Comparison of ENCODE assay signal across 24 mouse cellular contexts in genomic region chr17:62713455-62713854, GRCm38 (mm10).
DNase-seq lines count a peak whose midpoint lies in the region; ATAC-seq and TF ChIP-seq lines count a peak whose summit lies in the region.
"Had no signal": no experiment of that assay in that cellular context is flagged by ENCODE, and none has a peak within 500 bp of the region (broad histone marks: within the 10 kb centered on the region; RNA-seq: fewer than 3 reads in every experiment).

No protein-coding gene starts in this region.

- ATAC-seq in intestine, embryonic 15.5 days, result peak; percentile 75
- no peak for ATAC-seq in intestine, postnatal 0 days
- ATAC-seq in lung, postnatal 0 days, result peak; percentile 44; the same call in 1 of the 2 replicates
- peak; percentile 88 for ATAC-seq in intestine, embryonic 16.5 days
- ATAC-seq: forebrain, embryonic 14.5 days had no signal

- no peak for TF ChIP-seq CTCF in intestine, postnatal 0 days (IDR thresholded peaks at IDR 0.05; ENCODE audit: low read depth)
- TF ChIP-seq CTCF in lung, postnatal 0 days (IDR thresholded peaks at IDR 0.05), result no peak
- no peak for TF ChIP-seq CTCF in lung, adult 2 months (IDR thresholded peaks at IDR 0.05; ENCODE audit: insufficient read depth, low read length)

- H3K9me3 ChIP-seq in intestine, embryonic 15.5 days, result no peaks in the 10 kb centered on the region
- H3K9me3 ChIP-seq in intestine, postnatal 0 days (ENCODE audit: control insufficient read depth), result no peaks in the 10 kb centered on the region
- no peaks in the 10 kb centered on the region for H3K9me3 ChIP-seq in lung, postnatal 0 days (ENCODE audit: low read length)
- no peaks in the 10 kb centered on the region for H3K9me3 ChIP-seq in intestine, embryonic 16.5 days (ENCODE audit: control insufficient read depth, low read length)
- H3K9me3 ChIP-seq: embryonic facial prominence, embryonic 13.5 days; embryonic facial prominence, embryonic 15.5 days; forebrain, embryonic 10.5 days; forebrain, embryonic 12.5 days had no signal

- peak; percentile 21 for DNase-seq in lung, postnatal 0 days (ENCODE audit: low spot score)
- no peak for DNase-seq in lung, adult 2 months
- DNase-seq in lung, postnatal 36 days, result peak; percentile 35
- no peak for DNase-seq in lung, postnatal 14 days
- DNase-seq in frontal cortex, postnatal 10 days (ENCODE audit: low spot score in 2 of 2), result no peak
- DNase-seq: adrenal gland, adult 2 months; adrenal gland, postnatal 10 days; adrenal gland, postnatal 25 days; cerebellum, adult 11 months; cerebellum, adult 18-20 months; cerebellum, adult 8-10 months; cerebellum, adult 9-11 months; cerebellum, postnatal 14 days; cerebellum, postnatal 36 days; embryo, embryonic 11 days had no signal

- TF ChIP-seq EP300 in lung, postnatal 0 days (IDR thresholded peaks at IDR 0.05), result no peak

- H3K4me1 ChIP-seq in intestine, embryonic 15.5 days (replicated peaks), result no peaks in the 10 kb centered on the region
- no peaks in the 10 kb centered on the region for H3K4me1 ChIP-seq in intestine, postnatal 0 days (replicated peaks; ENCODE audit: control insufficient read depth, insufficient read depth, low read length)
- H3K4me1 ChIP-seq in lung, postnatal 0 days (ENCODE audit: insufficient read depth, low read depth, low read length), result no peaks in the 10 kb centered on the region
- no peaks in the 10 kb centered on the region for H3K4me1 ChIP-seq in lung, adult 2 months (ENCODE audit: control insufficient read depth, insufficient read depth, low read length)
- no peaks in the 10 kb centered on the region for H3K4me1 ChIP-seq in intestine, embryonic 16.5 days (ENCODE audit: control insufficient read depth, insufficient read depth, low read length)
- H3K4me1 ChIP-seq: embryonic facial prominence, embryonic 15.5 days had no signal

- no peak overlapping the region for H3K9ac ChIP-seq in intestine, embryonic 15.5 days
- H3K9ac ChIP-seq in intestine, postnatal 0 days (ENCODE audit: low read depth, low read length), result no peak overlapping the region
- H3K9ac ChIP-seq in lung, postnatal 0 days (replicated peaks; ENCODE audit: low read depth), result no peak overlapping the region
- no peak overlapping the region for H3K9ac ChIP-seq in intestine, embryonic 16.5 days (ENCODE audit: low read depth, low read length)
- H3K9ac ChIP-seq: embryonic facial prominence, embryonic 13.5 days; embryonic facial prominence, embryonic 15.5 days; forebrain, embryonic 12.5 days had no signal

- H3K4me2 ChIP-seq in intestine, embryonic 15.5 days (replicated peaks), result no peak overlapping the region
- no peak overlapping the region for H3K4me2 ChIP-seq in intestine, postnatal 0 days (replicated peaks; ENCODE audit: low read depth)
- H3K4me2 ChIP-seq in lung, postnatal 0 days (replicated peaks; ENCODE audit: low read depth, low read length), result no peak overlapping the region
- no peak overlapping the region for H3K4me2 ChIP-seq in intestine, embryonic 16.5 days (ENCODE audit: low read depth, low read length)
- H3K4me2 ChIP-seq: embryonic facial prominence, embryonic 13.5 days; embryonic facial prominence, embryonic 15.5 days; forebrain, embryonic 12.5 days had no signal

- no peak for TF ChIP-seq POLR2A in lung, adult 2 months (IDR thresholded peaks at IDR 0.05; ENCODE audit: borderline replicate concordance, extremely low read depth, low read depth, low read length)

- no peak overlapping the region for H3K27ac ChIP-seq in intestine, embryonic 15.5 days
- no peak overlapping the region for H3K27ac ChIP-seq in intestine, postnatal 0 days (ENCODE audit: low read depth, low read length)
- no peak overlapping the region for H3K27ac ChIP-seq in lung, postnatal 0 days (ENCODE audit: low read length)
- no peak overlapping the region for H3K27ac ChIP-seq in intestine, embryonic 16.5 days (ENCODE audit: low read length)
- H3K27ac ChIP-seq: embryonic facial prominence, embryonic 13.5 days; embryonic facial prominence, embryonic 15.5 days; forebrain, embryonic 10.5 days; forebrain, embryonic 12.5 days had no signal

- no peak overlapping the region for H3K4me3 ChIP-seq in intestine, embryonic 15.5 days (replicated peaks)
- H3K4me3 ChIP-seq in intestine, postnatal 0 days (ENCODE audit: low read depth, low read length), result no peak overlapping the region
- H3K4me3 ChIP-seq in lung, postnatal 0 days (ENCODE audit: low read depth, low read length), result no peak overlapping the region
- H3K4me3 ChIP-seq in lung, adult 2 months (replicated peaks; ENCODE audit: extremely low read depth, low read depth, low read length), result no peak overlapping the region
- H3K4me3 ChIP-seq in intestine, embryonic 16.5 days (ENCODE audit: low read length), result no peak overlapping the region
- H3K4me3 ChIP-seq: embryonic facial prominence, embryonic 13.5 days; embryonic facial prominence, embryonic 15.5 days; erythroblast, embryonic 14.5 days; forebrain, embryonic 10.5 days; forebrain, embryonic 12.5 days had no signal

- 55% methylated on average over 3 of the region's 3 CpGs for WGBS in intestine, embryonic 15.5 days
- 43% methylated on average over 3 of the region's 3 CpGs for WGBS in intestine, postnatal 0 days
- 52% methylated on average over 3 of the region's 3 CpGs for WGBS in lung, postnatal 0 days
- WGBS in lung, adult 2 months, result 52% methylated on average over 3 of the region's 3 CpGs
- WGBS in intestine, embryonic 16.5 days, result 62% methylated on average over 3 of the region's 3 CpGs

- H3K36me3 ChIP-seq in intestine, embryonic 15.5 days, result no peaks in the 10 kb centered on the region
- H3K36me3 ChIP-seq in intestine, postnatal 0 days (ENCODE audit: control insufficient read depth, insufficient read depth), result no peaks in the 10 kb centered on the region
- H3K36me3 ChIP-seq in lung, postnatal 0 days (ENCODE audit: insufficient read depth, low read length), result no peaks in the 10 kb centered on the region
- no peaks in the 10 kb centered on the region for H3K36me3 ChIP-seq in intestine, embryonic 16.5 days (ENCODE audit: control insufficient read depth, insufficient read depth, low read length)
- H3K36me3 ChIP-seq: embryonic facial prominence, embryonic 13.5 days; embryonic facial prominence, embryonic 15.5 days; forebrain, embryonic 10.5 days; forebrain, embryonic 12.5 days had no signal

- H3K27me3 ChIP-seq in intestine, embryonic 15.5 days (replicated peaks), result no peaks in the 10 kb centered on the region
- H3K27me3 ChIP-seq in intestine, postnatal 0 days (replicated peaks; ENCODE audit: control insufficient read depth, insufficient read depth, low read length), result no peaks in the 10 kb centered on the region
- H3K27me3 ChIP-seq in lung, postnatal 0 days (replicated peaks; ENCODE audit: insufficient read depth, low read length), result no peaks in the 10 kb centered on the region
- H3K27me3 ChIP-seq in intestine, embryonic 16.5 days (replicated peaks; ENCODE audit: control insufficient read depth, insufficient read depth, low read length), result no peaks in the 10 kb centered on the region
- H3K27me3 ChIP-seq: embryonic facial prominence, embryonic 13.5 days; embryonic facial prominence, embryonic 15.5 days; forebrain, embryonic 12.5 days had no signal

Comparison
In these comparisons a context has a peak if more than half of its experiments do, and no peak if none do; other contexts are left out.
1. DNase-seq: peak in lung, postnatal 0 days (single experiment) and lung, postnatal 36 days (single experiment); none in lung, adult 2 months (single experiment), lung, postnatal 14 days (single experiment) and frontal cortex, postnatal 10 days (0 of 2).